Mouse (Mus musculus) Patski (cell line): ENCODE results near the gene Ly6c2. TPM values are rescaled to one million over a fixed set of nuclear protein-coding genes. Genes with fewer than 3 reads are reported as not detected.
"Not testable (repeated sequence)": the region's sequence is repeated elsewhere in the genome, so short reads cannot be mapped to it uniquely, and the experiment has no call there.

Experiments used
- ATAC-seq: fragments of 100-300 bp; one replicate; pipeline ENCODE4 v1.8.0; 2021
- CTCF ChIA-PET: fragments of 350-600 bp; sonication (Branson Sonifier 250); formaldehyde crosslinking; loops from one replicate; lab custom pipeline; 2022; ENCODE audit warnings: inconsistent platforms; lab: Charles Lee
- POLR2A ChIA-PET: fragments of 350-600 bp; sonication (Branson Sonifier 250); formaldehyde crosslinking; loops from one replicate; lab custom pipeline; 2022; ENCODE audit warnings: antibody characterized with exemption, inconsistent platforms; lab: Charles Lee
- DNase-seq: peaks from one replicate; pipeline ENCODE4 v3.0.0-alpha.2; 2011; ENCODE audit warnings: low read depth, low spot score
- H3K27me3 ChIP-seq: fragments of 371-371 bp; one replicate; pipeline ENCODE4 v1.5.1; 2021
- CTCF ChIP-seq: fragments of 100-300 bp; IDR thresholded peaks from one replicate; pipeline ENCODE4 v1.5.1; 2021
- in situ Hi-C: fragments of 300-500 bp; cut with MboI; formaldehyde crosslinking; loops from 3 replicates; pipeline ENCODE4 v1.11.1; 2018; ENCODE audit warnings: low pct_unique_long_range_greater_than_20kb, mixed read lengths
- polyA plus RNA-seq: library from polyadenylated mRNA; unstranded; gene quantifications from one replicate; pipeline ENCODE4 v1.2.3, GENCODE M21; 2021

The Ly6c2 gene
- polyA plus RNA-seq, 1 experiment from 2014 or later = 0.62 TPM

- in situ Hi-C loops, DNase-seq, H3K27me3 ChIP-seq, POLR2A ChIA-PET, ATAC-seq: not testable (repeated sequence)
- CTCF ChIA-PET = interaction anchor here (0.7 to 1.1 kb wide), 2 partner anchors 149 to 154 kb away, joined by 3 read pairs; no protein-coding TSS in a partner anchor
- TF ChIP-seq CTCF = peak; percentile 66
These were observed 7.0 kb upstream of the Ly6c2 start for GRCm38 (mm10) chr15:75118742-75119141.

- H3K27me3 ChIP-seq, DNase-seq, CTCF ChIA-PET, ATAC-seq, in situ Hi-C loops, POLR2A ChIA-PET: not testable (repeated sequence)
These were observed 5.7 kb upstream of the Ly6c2 start for GRCm38 (mm10) chr15:75117481-75117880.

- POLR2A ChIA-PET = no interaction called here
- in situ Hi-C loops = no loop called here
- TF ChIP-seq CTCF = no peak
- DNase-seq = no peak
- CTCF ChIA-PET = no interaction called here
- no peak for ATAC-seq
- no peaks in the 10 kb centered on the region for H3K27me3 ChIP-seq
These were observed 4.8 kb upstream of the Ly6c2 start for GRCm38 (mm10) chr15:75116525-75116924.

- in situ Hi-C loops, DNase-seq, CTCF ChIA-PET, H3K27me3 ChIP-seq, ATAC-seq, POLR2A ChIA-PET: not testable (repeated sequence)
These were observed 1.3 kb downstream of the Ly6c2 start for GRCm38 (mm10) chr15:75110424-75110823.

GRCm38 (mm10) chr15:75099261-75099660 is 12.5 kb downstream of the Ly6c2 start:
- ChIA-PET POLR2A (no interaction called here), CTCF (no interaction called here)
- ATAC-seq (no peak), DNase-seq (no peak)
- no peak for TF ChIP-seq CTCF
- no peaks in the 10 kb centered on the region for H3K27me3 ChIP-seq
- in situ Hi-C loops = no loop called here

- CTCF ChIA-PET, H3K27me3 ChIP-seq, ATAC-seq, DNase-seq, POLR2A ChIA-PET, in situ Hi-C loops: not testable (repeated sequence)
- peak; percentile 70 for TF ChIP-seq CTCF
These were observed 23.7 kb downstream of the Ly6c2 start for GRCm38 (mm10) chr15:75088041-75088440.

- H3K27me3 ChIP-seq = no peaks in the 10 kb centered on the region
- in situ Hi-C loops = loop anchor here (10.0 kb wide), 1 partner anchor 65 kb away; no protein-coding TSS in a partner anchor
- ChIA-PET CTCF (no interaction called here), POLR2A (interaction anchor here (0.7 kb wide), 1 partner anchor 345 kb away, joined by 3 read pairs; no protein-coding TSS in a partner anchor)
- DNase-seq (no peak), ATAC-seq (no peak)
- no peak for TF ChIP-seq CTCF
These were observed 41.8 kb downstream of the Ly6c2 start for GRCm38 (mm10) chr15:75069965-75070364.

- ATAC-seq, H3K27me3 ChIP-seq, in situ Hi-C loops, POLR2A ChIA-PET, DNase-seq: not testable (repeated sequence)
- TF ChIP-seq CTCF = peak; percentile 61
- CTCF ChIA-PET = interaction anchor here (0.8 kb wide), 1 partner anchor 137 kb away, joined by 3 read pairs; no protein-coding TSS in a partner anchor
These were observed 49.7 kb downstream of the Ly6c2 start for GRCm38 (mm10) chr15:75062030-75062574.

- no peaks in the 10 kb centered on the region for H3K27me3 ChIP-seq
- ChIA-PET CTCF (interaction anchor here (0.9 to 1.3 kb wide), 5 partner anchors 86 to 137 kb away, joined by 3 to 6 read pairs (median 3); no protein-coding TSS in a partner anchor), POLR2A (no interaction called here)
- TF ChIP-seq CTCF = peak; percentile 82
- DNase-seq (no peak), ATAC-seq (no peak)
- in situ Hi-C loops = no loop called here
These were observed 51.3 kb downstream of the Ly6c2 start for GRCm38 (mm10) chr15:75060505-75060904.

Other genes with a start within 250 kb of the Ly6c2 start
- 0.01 TPM for gene 2010109I03Rik, start 214.9 kb downstream of the Ly6c2 start, polyA plus RNA-seq
- 7.0 TPM for gene Ly6i, start 128.5 kb downstream of the Ly6c2 start, polyA plus RNA-seq
- 444 TPM for gene Ly6a, start 113.9 kb downstream of the Ly6c2 start, polyA plus RNA-seq
- gene Ly6c1, start 63.1 kb downstream of the Ly6c2 start, polyA plus RNA-seq = 106 TPM
- not detected for gene Ly6g, start 43.3 kb upstream of the Ly6c2 start, polyA plus RNA-seq
- gene BC025446, start 104.4 kb upstream of the Ly6c2 start, polyA plus RNA-seq = 0.77 TPM
- 2.6 TPM for gene Ly6f, start 156.5 kb upstream of the Ly6c2 start, polyA plus RNA-seq